Mouse (Mus musculus): ENCODE data around the gene Retreg2. TPM values are rescaled to one million over a fixed set of nuclear protein-coding genes. Genes with fewer than 3 reads are reported as not detected.

Retreg2 gene
- polyA plus RNA-seq, 1 experiment from 2014 or later = 51.2 TPM

DNA sequence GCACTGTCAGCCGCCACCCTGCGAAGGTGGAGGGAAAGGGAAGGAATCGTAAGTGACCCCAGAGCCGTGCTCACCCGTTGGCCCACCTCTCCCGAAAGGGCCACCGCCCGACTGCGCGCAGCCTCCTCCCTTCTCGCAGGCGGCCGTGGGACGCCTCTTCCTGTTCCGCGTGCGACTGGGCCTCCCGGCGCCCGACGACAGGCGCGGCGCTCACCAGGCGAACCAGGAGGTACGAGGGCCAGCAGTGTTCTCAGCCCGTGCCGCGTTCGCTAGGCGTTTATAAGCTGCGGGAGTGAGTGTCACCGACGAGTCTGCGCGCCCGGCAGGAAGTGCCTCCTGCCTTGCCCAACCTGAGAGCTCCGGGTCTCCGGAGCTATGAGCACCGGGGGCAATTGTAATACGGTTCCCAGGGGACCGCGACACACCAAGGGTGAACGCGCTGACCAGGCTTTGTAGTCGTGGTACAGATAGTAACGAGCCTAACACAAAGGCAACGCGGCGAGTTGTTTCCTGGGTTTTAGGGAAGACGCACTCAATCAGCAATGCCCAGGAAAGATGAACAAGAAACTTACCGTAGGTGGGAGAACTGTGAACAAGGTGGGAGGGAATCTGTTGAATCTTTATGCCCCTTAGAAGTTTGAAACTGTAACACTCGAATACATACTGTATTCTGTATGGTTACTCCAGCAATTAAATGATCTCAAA, 940 bp upstream of the Retreg2 start:
- Histone ChIP-seq H3K9me3 (ENCODE audit: low read length) (no peaks in the 10 kb centered on the region), H3K4me2 (ENCODE audit: low read depth, low read length) (peak overlapping the region; percentile 96), H3K36me3 (replicated peaks; ENCODE audit: insufficient read depth, low read length) (peaks cover 60% of the 10 kb centered on the region), H3K4me3 (ENCODE audit: low read depth, low read length) (peak overlapping the region; percentile 76), H3K9ac (replicated peaks) (peak overlapping the region; percentile 96), H3K4me1 (ENCODE audit: insufficient read depth) (peaks cover 51% of the 10 kb centered on the region), H3K27me3 (ENCODE audit: insufficient read depth, low read length) (no peaks in the 10 kb centered on the region), H3K27ac (ENCODE audit: low read depth) (peak overlapping the region; percentile 99)
- TF ChIP-seq EP300 (IDR thresholded peaks at IDR 0.05; ENCODE audit: low read depth) = no peak
- TF ChIP-seq CTCF (IDR thresholded peaks at IDR 0.05; ENCODE audit: low read depth) = no peak
- under 1% methylated on average over 46 of the region's 53 CpGs for whole genome bisulfite sequencing (ENCODE audit: insufficient replicate concordance)
- ATAC-seq (peak; percentile 44), DNase-seq (peak; percentile 82)

GRCm38 (mm10) chr1:75145589-75145988, 3.0 kb downstream of the Retreg2 start:
- Histone ChIP-seq H3K27me3 (ENCODE audit: insufficient read depth, low read length) (no peaks in the 10 kb centered on the region), H3K27ac (ENCODE audit: low read depth) (no peak overlapping the region; the same call in 1 of the 2 replicates), H3K4me3 (ENCODE audit: low read depth, low read length) (0 out of 2 replicates have a peak overlapping the region, but pooled peaks have one; percentile 11), H3K4me1 (ENCODE audit: insufficient read depth) (peaks cover 33% of the 10 kb centered on the region), H3K36me3 (replicated peaks; ENCODE audit: insufficient read depth, low read length) (peaks cover 50% of the 10 kb centered on the region), H3K4me2 (ENCODE audit: low read depth, low read length) (peak overlapping the region; percentile 96), H3K9me3 (ENCODE audit: low read length) (no peaks in the 10 kb centered on the region), H3K9ac (replicated peaks) (no peak overlapping the region)
- DNase-seq (no peak), ATAC-seq (no peak)
- WGBS (ENCODE audit: insufficient replicate concordance) = 69% methylated on average over 3 of the region's 3 CpGs
- TF ChIP-seq CTCF (IDR thresholded peaks at IDR 0.05; ENCODE audit: low read depth) = no peak
- peak; percentile 88 for TF ChIP-seq EP300 (IDR thresholded peaks at IDR 0.05; ENCODE audit: low read depth)

- Histone ChIP-seq H3K27ac (ENCODE audit: low read depth) (peak overlapping the region; percentile 84), H3K36me3 (replicated peaks; ENCODE audit: insufficient read depth, low read length) (peaks cover 50% of the 10 kb centered on the region), H3K4me2 (ENCODE audit: low read depth, low read length) (no peak overlapping the region), H3K9ac (replicated peaks) (0 out of 2 replicates have a peak overlapping the region, but pooled peaks have one; percentile 1), H3K27me3 (ENCODE audit: insufficient read depth, low read length) (no peaks in the 10 kb centered on the region), H3K4me1 (ENCODE audit: insufficient read depth) (peaks cover 27% of the 10 kb centered on the region), H3K9me3 (ENCODE audit: low read length) (no peaks in the 10 kb centered on the region), H3K4me3 (ENCODE audit: low read depth, low read length) (no peak overlapping the region)
- 74% methylated on average over 7 of the region's 7 CpGs for WGBS (ENCODE audit: insufficient replicate concordance)
- ATAC-seq = peak; percentile 41
- no peak for DNase-seq
- TF ChIP-seq EP300 (IDR thresholded peaks at IDR 0.05; ENCODE audit: low read depth) (no peak), CTCF (IDR thresholded peaks at IDR 0.05; ENCODE audit: low read depth) (no peak)
These were observed 5.0 kb downstream of the Retreg2 start for GRCm38 (mm10) chr1:75147411-75148135.

- peak; percentile 87 for ATAC-seq
- Histone ChIP-seq H3K4me1 (ENCODE audit: insufficient read depth) (peaks cover 21% of the 10 kb centered on the region), H3K4me3 (ENCODE audit: low read depth, low read length) (no peak overlapping the region), H3K9ac (replicated peaks) (no peak overlapping the region), H3K9me3 (ENCODE audit: low read length) (no peaks in the 10 kb centered on the region), H3K27me3 (ENCODE audit: insufficient read depth, low read length) (no peaks in the 10 kb centered on the region), H3K27ac (ENCODE audit: low read depth) (peak overlapping the region; percentile 84), H3K4me2 (ENCODE audit: low read depth, low read length) (no peak overlapping the region), H3K36me3 (replicated peaks; ENCODE audit: insufficient read depth, low read length) (peaks cover 50% of the 10 kb centered on the region)
- TF ChIP-seq CTCF (IDR thresholded peaks at IDR 0.05; ENCODE audit: low read depth) (no peak), EP300 (IDR thresholded peaks at IDR 0.05; ENCODE audit: low read depth) (0 out of 2 replicates have a peak, but pooled peaks have one; percentile 47)
- no peak for DNase-seq
- 72% methylated on average over 4 of the region's 4 CpGs for WGBS (ENCODE audit: insufficient replicate concordance)
These were observed 6.1 kb downstream of the Retreg2 start for GRCm38 (mm10) chr1:75148727-75149126.

GRCm38 (mm10) chr1:75155837-75156236, 13.3 kb downstream of the Retreg2 start:
- Histone ChIP-seq H3K4me1 (ENCODE audit: insufficient read depth) (peaks cover 10% of the 10 kb centered on the region), H3K27ac (ENCODE audit: low read depth) (no peak overlapping the region), H3K27me3 (ENCODE audit: insufficient read depth, low read length) (no peaks in the 10 kb centered on the region), H3K4me3 (ENCODE audit: low read depth, low read length) (no peak overlapping the region), H3K4me2 (ENCODE audit: low read depth, low read length) (no peak overlapping the region), H3K9me3 (ENCODE audit: low read length) (no peaks in the 10 kb centered on the region), H3K36me3 (replicated peaks; ENCODE audit: insufficient read depth, low read length) (no peaks in the 10 kb centered on the region; the same call in 1 of the 2 replicates), H3K9ac (replicated peaks) (no peak overlapping the region)
- no peak for DNase-seq
- no peak for TF ChIP-seq EP300 (IDR thresholded peaks at IDR 0.05; ENCODE audit: low read depth)
- no peak for TF ChIP-seq CTCF (IDR thresholded peaks at IDR 0.05; ENCODE audit: low read depth)
- WGBS (ENCODE audit: insufficient replicate concordance) = 39% methylated on average over 3 of the region's 3 CpGs
- no peak for ATAC-seq

- H3K4me1 ChIP-seq (ENCODE audit: insufficient read depth) = peaks cover 10% of the 10 kb centered on the region
- H3K27ac ChIP-seq (ENCODE audit: low read depth) = no peak overlapping the region
- no peaks in the 10 kb centered on the region for H3K27me3 ChIP-seq (ENCODE audit: insufficient read depth, low read length)
- ATAC-seq (no peak), DNase-seq (no peak)
- H3K9ac ChIP-seq (replicated peaks) = no peak overlapping the region
- no peaks in the 10 kb centered on the region; the same call in 1 of the 2 replicates for H3K36me3 ChIP-seq (replicated peaks; ENCODE audit: insufficient read depth, low read length)
- H3K4me3 ChIP-seq (ENCODE audit: low read depth, low read length) = no peak overlapping the region
- no peak overlapping the region for H3K4me2 ChIP-seq (ENCODE audit: low read depth, low read length)
- no peaks in the 10 kb centered on the region for H3K9me3 ChIP-seq (ENCODE audit: low read length)
- TF ChIP-seq EP300 (IDR thresholded peaks at IDR 0.05; ENCODE audit: low read depth) = no peak
- TF ChIP-seq CTCF (IDR thresholded peaks at IDR 0.05; ENCODE audit: low read depth) = no peak
These were observed 16.4 kb downstream of the Retreg2 start for GRCm38 (mm10) chr1:75158990-75159389.
